Mouse (Mus musculus): Measurements from ENCODE around the gene Kcnj6.
"Not testable (repeated sequence)": the region's sequence is repeated elsewhere in the genome, so short reads cannot be mapped to it uniquely, and the experiment has no call there.

DNA sequence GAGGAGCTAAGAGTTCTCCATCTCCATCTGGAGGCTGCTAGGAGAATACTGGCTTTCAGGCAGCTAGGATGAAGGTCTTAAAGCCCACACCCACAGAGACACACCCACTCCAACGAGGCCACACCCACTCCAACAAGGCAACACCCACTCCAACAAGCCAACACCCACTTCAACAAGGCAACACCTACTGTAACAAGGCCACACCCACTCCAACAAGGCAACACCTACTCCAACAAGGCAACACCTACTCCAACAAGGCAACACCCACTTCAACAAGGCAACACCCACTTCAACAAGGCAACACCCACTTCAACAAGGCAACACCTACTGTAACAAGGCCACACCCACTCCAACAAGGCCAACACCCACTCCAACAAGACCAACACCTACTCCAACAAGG, 188.2 kb downstream of the Kcnj6 start:
- not testable (repeated sequence) for TF ChIP-seq CTCF (conservative IDR thresholded peaks at IDR 0.05; ENCODE audit: low read length); POU5F1 (IDR thresholded peaks at IDR 0.05; ENCODE audit: borderline replicate concordance, low read length)

Measured in E14TG2a.4 (cell line).